Mouse (Mus musculus): ENCODE data around the gene Pkn3. TPM values are rescaled to one million over a fixed set of nuclear protein-coding genes. Genes with fewer than 3 reads are reported as not detected.

Pkn3 gene
- polyA plus RNA-seq, 1 experiment from 2014 or later: 13.8 TPM

GRCm38 (mm10) chr2:30067031-30067888 lies 10.2 kb upstream of the Pkn3 start:
- Histone ChIP-seq H3K9me3 (no peaks in the 10 kb centered on the region), H3K36me3 (peaks cover 30% of the 10 kb centered on the region), H3K4me3 (peak overlapping the region; percentile 93), H3K4me1 (peaks cover 33% of the 10 kb centered on the region), H3K27me3 (ENCODE audit: insufficient read depth, poor library complexity, severe bottlenecking) (no peaks in the 10 kb centered on the region), H3K27ac (peak overlapping the region; percentile 100)
- WGBS: under 1% methylated on average over 62 of the region's 69 CpGs
- DNase-seq (ENCODE audit: low spot score): no peak

- H3K4me3 ChIP-seq: peak overlapping the region; percentile 93
- peak overlapping the region; percentile 100 for H3K27ac ChIP-seq
- peaks cover 37% of the 10 kb centered on the region for H3K36me3 ChIP-seq
- DNase-seq (ENCODE audit: low spot score): no peak
- H3K4me1 ChIP-seq: peaks cover 33% of the 10 kb centered on the region
- H3K9me3 ChIP-seq: no peaks in the 10 kb centered on the region
- WGBS: 55% methylated on average over 7 of the region's 7 CpGs
- no peaks in the 10 kb centered on the region for H3K27me3 ChIP-seq (ENCODE audit: insufficient read depth, poor library complexity, severe bottlenecking)
These were observed 9.5 kb upstream of the Pkn3 start for GRCm38 (mm10) chr2:30067962-30068361.

GRCm38 (mm10) chr2:30072875-30073274 lies 4.6 kb upstream of the Pkn3 start:
- Histone ChIP-seq H3K4me1 (peaks cover 10% of the 10 kb centered on the region), H3K27ac (no peak overlapping the region), H3K27me3 (ENCODE audit: insufficient read depth, poor library complexity, severe bottlenecking) (no peaks in the 10 kb centered on the region), H3K36me3 (peaks cover 47% of the 10 kb centered on the region), H3K4me3 (no peak overlapping the region), H3K9me3 (no peaks in the 10 kb centered on the region)
- WGBS: 77% methylated on average over 7 of the region's 7 CpGs
- DNase-seq (ENCODE audit: low spot score): no peak

- 79% methylated on average over 3 of the region's 3 CpGs for WGBS
- H3K27me3 ChIP-seq (ENCODE audit: insufficient read depth, poor library complexity, severe bottlenecking): no peaks in the 10 kb centered on the region
- no peak overlapping the region for H3K4me3 ChIP-seq
- DNase-seq (ENCODE audit: low spot score): no peak
- no peaks in the 10 kb centered on the region for H3K9me3 ChIP-seq
- H3K36me3 ChIP-seq: peaks cover 44% of the 10 kb centered on the region
- H3K4me1 ChIP-seq: peaks cover 10% of the 10 kb centered on the region
- no peak overlapping the region for H3K27ac ChIP-seq
These were observed 4.2 kb upstream of the Pkn3 start for GRCm38 (mm10) chr2:30073285-30073684.

GRCm38 (mm10) chr2:30075625-30076024 lies 1.9 kb upstream of the Pkn3 start:
- no peak for DNase-seq (ENCODE audit: low spot score)
- H3K9me3 ChIP-seq: no peaks in the 10 kb centered on the region
- no peak overlapping the region for H3K4me3 ChIP-seq
- H3K27ac ChIP-seq: no peak overlapping the region
- H3K27me3 ChIP-seq (ENCODE audit: insufficient read depth, poor library complexity, severe bottlenecking): no peaks in the 10 kb centered on the region
- peaks cover 31% of the 10 kb centered on the region for H3K4me1 ChIP-seq
- 84% methylated on average over 3 of the region's 3 CpGs for WGBS
- peaks cover 26% of the 10 kb centered on the region for H3K36me3 ChIP-seq

GRCm38 (mm10) chr2:30076439-30076838 lies 1.0 kb upstream of the Pkn3 start:
- Histone ChIP-seq H3K4me1 (peaks cover 31% of the 10 kb centered on the region), H3K36me3 (peaks cover 32% of the 10 kb centered on the region), H3K27me3 (ENCODE audit: insufficient read depth, poor library complexity, severe bottlenecking) (no peaks in the 10 kb centered on the region), H3K9me3 (no peaks in the 10 kb centered on the region), H3K4me3 (no peak overlapping the region), H3K27ac (no peak overlapping the region)
- 91% methylated on average over 9 of the region's 9 CpGs for WGBS
- no peak for DNase-seq (ENCODE audit: low spot score)

GRCm38 (mm10) chr2:30076959-30077358 lies 525 bp upstream of the Pkn3 start:
- H3K36me3 ChIP-seq: peaks cover 33% of the 10 kb centered on the region
- H3K27ac ChIP-seq: peak overlapping the region; percentile 90; the same call in 1 of the 2 replicates
- WGBS: 62% methylated on average over 6 of the region's 6 CpGs
- H3K4me1 ChIP-seq: peaks cover 31% of the 10 kb centered on the region
- no peak for DNase-seq (ENCODE audit: low spot score)
- H3K4me3 ChIP-seq: peak overlapping the region; percentile 71
- no peaks in the 10 kb centered on the region for H3K27me3 ChIP-seq (ENCODE audit: insufficient read depth, poor library complexity, severe bottlenecking)
- H3K9me3 ChIP-seq: no peaks in the 10 kb centered on the region

GRCm38 (mm10) chr2:30078349-30078712 lies 847 bp downstream of the Pkn3 start:
- WGBS: 17% methylated on average over 10 of the region's 10 CpGs
- DNase-seq (ENCODE audit: low spot score): no peak
- Histone ChIP-seq H3K4me3 (peak overlapping the region; percentile 71), H3K27me3 (ENCODE audit: insufficient read depth, poor library complexity, severe bottlenecking) (no peaks in the 10 kb centered on the region), H3K27ac (peak overlapping the region; percentile 90), H3K36me3 (peaks cover 26% of the 10 kb centered on the region), H3K9me3 (no peaks in the 10 kb centered on the region), H3K4me1 (peaks cover 31% of the 10 kb centered on the region)

GRCm38 (mm10) chr2:30078760-30079159 lies 1.3 kb downstream of the Pkn3 start:
- peak overlapping the region; percentile 90 for H3K27ac ChIP-seq

GRCm38 (mm10) chr2:30080181-30080800 lies 2.8 kb downstream of the Pkn3 start:
- Histone ChIP-seq H3K4me3 (no peak overlapping the region), H3K27me3 (ENCODE audit: insufficient read depth, poor library complexity, severe bottlenecking) (no peaks in the 10 kb centered on the region), H3K9me3 (no peaks in the 10 kb centered on the region), H3K27ac (no peak overlapping the region; the same call in 1 of the 2 replicates), H3K36me3 (peaks cover 25% of the 10 kb centered on the region), H3K4me1 (peaks cover 43% of the 10 kb centered on the region)
- DNase-seq (ENCODE audit: low spot score): no peak
- WGBS: 80% methylated on average over 15 of the region's 15 CpGs

More at GRCm38 (mm10) chr2:30078760-30079159, 1.3 kb downstream of the Pkn3 start:
- Histone ChIP-seq H3K27me3 (ENCODE audit: insufficient read depth, poor library complexity, severe bottlenecking) (no peaks in the 10 kb centered on the region), H3K9me3 (no peaks in the 10 kb centered on the region), H3K4me3 (peak overlapping the region; percentile 71), H3K4me1 (peaks cover 31% of the 10 kb centered on the region), H3K36me3 (peaks cover 23% of the 10 kb centered on the region)
- WGBS: 62% methylated on average over 4 of the region's 4 CpGs
- no peak for DNase-seq (ENCODE audit: low spot score)

- 52% methylated on average over 5 of the region's 5 CpGs for WGBS
- no peak overlapping the region for H3K27ac ChIP-seq
- H3K36me3 ChIP-seq: peaks cover 44% of the 10 kb centered on the region
- no peaks in the 10 kb centered on the region for H3K27me3 ChIP-seq (ENCODE audit: insufficient read depth, poor library complexity, severe bottlenecking)
- no peak overlapping the region for H3K4me3 ChIP-seq
- H3K4me1 ChIP-seq: peaks cover 28% of the 10 kb centered on the region
- H3K9me3 ChIP-seq: no peaks in the 10 kb centered on the region
- no peak for DNase-seq (ENCODE audit: low spot score)
These were observed 6.6 kb downstream of the Pkn3 start for GRCm38 (mm10) chr2:30084113-30084512.

GRCm38 (mm10) chr2:30084632-30085031 lies 7.1 kb downstream of the Pkn3 start:
- DNase-seq (ENCODE audit: low spot score): no peak
- Histone ChIP-seq H3K4me3 (peak overlapping the region; percentile 49), H3K27me3 (ENCODE audit: insufficient read depth, poor library complexity, severe bottlenecking) (no peaks in the 10 kb centered on the region), H3K36me3 (peaks cover 45% of the 10 kb centered on the region), H3K9me3 (no peaks in the 10 kb centered on the region), H3K4me1 (peaks cover 23% of the 10 kb centered on the region), H3K27ac (peak overlapping the region; percentile 63; the same call in 1 of the 2 replicates)
- WGBS: 11% methylated on average over 12 of the region's 12 CpGs

GRCm38 (mm10) chr2:30087310-30087709 lies 9.8 kb downstream of the Pkn3 start:
- Histone ChIP-seq H3K4me1 (peaks cover 21% of the 10 kb centered on the region), H3K36me3 (peaks cover 58% of the 10 kb centered on the region), H3K9me3 (no peaks in the 10 kb centered on the region), H3K4me3 (no peak overlapping the region), H3K27ac (no peak overlapping the region), H3K27me3 (ENCODE audit: insufficient read depth, poor library complexity, severe bottlenecking) (no peaks in the 10 kb centered on the region)
- no peak for DNase-seq (ENCODE audit: low spot score)
- 93% methylated on average over 4 of the region's 4 CpGs for WGBS

Data from heart, embryonic 10.5 days (tissue).